Mouse (Mus musculus): ENCODE results near the gene Pllp. TPM values are rescaled to one million over a fixed set of nuclear protein-coding genes. Genes with fewer than 3 reads are reported as not detected.

Gene Pllp
- polyA plus RNA-seq, 1 experiment from 2014 or later, result 1.5 TPM

DNA sequence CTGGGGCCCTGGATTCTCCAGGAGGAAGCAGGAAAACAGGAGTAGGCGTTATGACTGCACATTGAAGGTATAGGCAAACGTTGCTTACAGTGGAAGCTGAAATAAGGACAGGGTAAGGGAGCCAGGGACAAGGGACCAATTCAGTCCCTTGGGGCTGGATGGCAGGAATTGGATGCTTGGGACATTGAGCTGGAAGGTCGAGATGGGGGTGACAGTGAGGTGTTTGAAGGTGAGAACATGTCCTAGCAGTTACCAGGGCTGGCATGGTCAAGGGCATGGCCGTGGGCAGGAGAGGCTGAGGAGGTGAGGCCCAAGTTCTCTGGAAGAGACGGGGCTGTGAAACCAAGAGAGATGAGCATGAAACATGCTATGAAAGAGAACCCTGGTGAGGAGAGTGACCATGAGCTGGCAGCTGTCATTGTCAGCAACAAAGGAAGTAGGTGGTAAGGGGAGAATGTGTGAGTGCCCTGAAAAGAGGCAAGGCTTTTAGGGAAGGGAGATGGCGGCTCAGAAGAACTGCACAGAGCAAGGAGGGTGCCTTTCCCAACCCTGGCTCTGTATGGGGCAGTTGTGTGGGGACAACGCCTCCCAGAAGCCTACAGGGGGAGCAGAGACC lies 38.8 kb upstream of the Pllp start:
- Histone ChIP-seq H3K27me3 (ENCODE audit: control insufficient read depth, insufficient read depth, low read length) (no peaks in the 10 kb centered on the region), H3K4me1 (ENCODE audit: control insufficient read depth, insufficient read depth, low read length) (no peaks in the 10 kb centered on the region), H3K9me3 (replicated peaks; ENCODE audit: control insufficient read depth, low read length) (no peaks in the 10 kb centered on the region), H3K4me2 (ENCODE audit: low read depth, low read length) (no peak overlapping the region), H3K27ac (replicated peaks; ENCODE audit: low read depth, low read length) (no peak overlapping the region), H3K9ac (replicated peaks; ENCODE audit: low read length) (no peak overlapping the region), H3K4me3 (ENCODE audit: low read depth, low read length) (no peak overlapping the region), H3K36me3 (replicated peaks; ENCODE audit: control insufficient read depth, insufficient read depth, low read depth, low read length) (no peaks in the 10 kb centered on the region)
- no peak for DNase-seq (ENCODE audit: low spot score)
- ATAC-seq (replicated peaks; ENCODE audit: insufficient number of reproducible peaks, low FRiP score, low TSS enrichment, low read depth), result no peak
- WGBS, result 73% methylated on average over 7 of the region's 7 CpGs

DNA sequence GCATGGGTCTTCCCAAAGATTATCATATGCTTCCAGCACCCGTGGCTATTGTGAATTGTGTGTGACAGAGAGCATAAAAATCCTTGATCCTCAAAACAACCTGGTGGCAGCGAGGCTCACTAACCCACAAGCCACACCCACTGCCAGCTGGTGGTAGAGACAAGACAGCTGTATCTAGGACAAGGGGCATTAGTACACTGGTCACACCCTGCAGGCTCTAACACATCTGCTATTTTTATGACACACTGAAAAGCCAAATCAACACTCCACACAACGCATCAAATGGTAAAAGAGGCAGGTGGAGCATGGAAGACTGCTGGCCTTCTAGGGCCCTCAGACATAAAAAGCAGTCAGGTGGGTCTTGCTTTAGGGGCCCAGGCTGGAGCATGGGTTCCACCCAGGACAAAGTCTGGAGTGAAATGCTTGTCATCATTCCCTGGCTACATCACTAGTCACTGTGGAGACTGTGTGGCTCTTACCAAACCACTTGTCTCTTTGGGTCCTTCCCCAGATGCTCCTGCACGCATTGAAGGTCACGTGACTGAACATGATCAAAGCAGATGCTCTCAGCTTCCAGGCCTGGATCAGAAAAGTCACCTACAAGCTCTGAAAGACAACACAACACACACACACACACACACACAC lies 37.9 kb upstream of the Pllp start:
- no peak for ATAC-seq (replicated peaks; ENCODE audit: insufficient number of reproducible peaks, low FRiP score, low TSS enrichment, low read depth)
- WGBS, result 73% methylated on average over 5 of the region's 5 CpGs

DNA sequence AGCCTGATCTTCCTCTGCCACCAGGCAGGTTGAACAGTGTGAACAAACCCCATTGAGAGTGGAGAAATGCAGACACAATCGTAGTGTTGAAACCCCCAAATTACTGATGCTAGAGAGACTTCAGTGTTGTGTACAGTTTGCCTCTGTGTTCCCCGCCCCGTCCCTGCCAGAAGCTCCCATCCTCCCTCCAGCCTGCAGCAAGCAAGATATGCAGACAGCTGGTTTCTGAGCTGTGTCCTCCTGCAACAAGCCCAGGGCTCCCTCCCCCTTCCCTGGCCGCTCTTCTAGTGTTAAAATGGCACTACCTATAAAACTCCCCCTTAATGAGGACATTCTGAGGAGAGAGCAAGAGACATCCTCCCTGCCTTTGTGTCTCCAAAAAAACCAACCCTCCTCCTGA lies 33.2 kb upstream of the Pllp start:
- Histone ChIP-seq H3K27ac (replicated peaks; ENCODE audit: low read depth, low read length) (no peak overlapping the region), H3K9me3 (replicated peaks; ENCODE audit: control insufficient read depth, low read length) (no peaks in the 10 kb centered on the region), H3K9ac (replicated peaks; ENCODE audit: low read length) (no peak overlapping the region), H3K4me2 (ENCODE audit: low read depth, low read length) (no peak overlapping the region), H3K4me1 (ENCODE audit: control insufficient read depth, insufficient read depth, low read length) (no peaks in the 10 kb centered on the region), H3K36me3 (replicated peaks; ENCODE audit: control insufficient read depth, insufficient read depth, low read depth, low read length) (no peaks in the 10 kb centered on the region), H3K27me3 (ENCODE audit: control insufficient read depth, insufficient read depth, low read length) (no peaks in the 10 kb centered on the region), H3K4me3 (ENCODE audit: low read depth, low read length) (no peak overlapping the region)
- ATAC-seq (replicated peaks; ENCODE audit: insufficient number of reproducible peaks, low FRiP score, low TSS enrichment, low read depth), result no peak
- DNase-seq (ENCODE audit: low spot score), result no peak
- WGBS, result 72% methylated on average over 4 of the region's 4 CpGs

More for the DNA sequence above, 37.9 kb upstream of the Pllp start:
- Histone ChIP-seq H3K27me3 (ENCODE audit: control insufficient read depth, insufficient read depth, low read length) (no peaks in the 10 kb centered on the region), H3K4me2 (ENCODE audit: low read depth, low read length) (no peak overlapping the region), H3K36me3 (replicated peaks; ENCODE audit: control insufficient read depth, insufficient read depth, low read depth, low read length) (no peaks in the 10 kb centered on the region), H3K27ac (replicated peaks; ENCODE audit: low read depth, low read length) (no peak overlapping the region), H3K9ac (replicated peaks; ENCODE audit: low read length) (no peak overlapping the region), H3K4me3 (ENCODE audit: low read depth, low read length) (no peak overlapping the region), H3K9me3 (replicated peaks; ENCODE audit: control insufficient read depth, low read length) (no peaks in the 10 kb centered on the region), H3K4me1 (ENCODE audit: control insufficient read depth, insufficient read depth, low read length) (no peaks in the 10 kb centered on the region)
- DNase-seq (ENCODE audit: low spot score), result no peak

DNA sequence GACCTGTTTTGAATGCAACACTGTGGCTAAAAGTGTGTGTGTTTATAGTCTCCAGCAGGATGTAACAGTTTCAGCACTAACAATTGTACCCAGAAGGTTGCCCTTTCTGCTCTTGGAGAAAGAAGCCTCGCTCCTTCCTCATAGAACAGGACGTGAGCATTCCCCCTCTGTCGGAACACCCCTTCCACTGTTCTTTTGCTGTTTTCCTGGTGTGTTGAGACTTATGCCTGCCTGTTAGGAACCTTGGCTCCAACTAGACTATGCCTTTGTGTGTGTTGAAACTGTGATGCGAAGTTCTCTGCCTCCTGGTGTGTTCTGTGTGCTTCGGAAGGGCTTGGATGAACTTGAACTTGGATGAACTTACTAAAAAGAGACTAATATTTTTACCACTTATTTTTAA lies 29.9 kb upstream of the Pllp start:
- Histone ChIP-seq H3K27me3 (ENCODE audit: control insufficient read depth, insufficient read depth, low read length) (no peaks in the 10 kb centered on the region), H3K9ac (replicated peaks; ENCODE audit: low read length) (no peak overlapping the region), H3K27ac (replicated peaks; ENCODE audit: low read depth, low read length) (no peak overlapping the region), H3K9me3 (replicated peaks; ENCODE audit: control insufficient read depth, low read length) (no peaks in the 10 kb centered on the region), H3K4me3 (ENCODE audit: low read depth, low read length) (no peak overlapping the region), H3K4me1 (ENCODE audit: control insufficient read depth, insufficient read depth, low read length) (no peaks in the 10 kb centered on the region), H3K4me2 (ENCODE audit: low read depth, low read length) (no peak overlapping the region), H3K36me3 (replicated peaks; ENCODE audit: control insufficient read depth, insufficient read depth, low read depth, low read length) (no peaks in the 10 kb centered on the region)
- 89% methylated on average over 5 of the region's 5 CpGs for WGBS
- DNase-seq (ENCODE audit: low spot score) (no peak), ATAC-seq (replicated peaks; ENCODE audit: insufficient number of reproducible peaks, low FRiP score, low TSS enrichment, low read depth) (no peak)

DNA sequence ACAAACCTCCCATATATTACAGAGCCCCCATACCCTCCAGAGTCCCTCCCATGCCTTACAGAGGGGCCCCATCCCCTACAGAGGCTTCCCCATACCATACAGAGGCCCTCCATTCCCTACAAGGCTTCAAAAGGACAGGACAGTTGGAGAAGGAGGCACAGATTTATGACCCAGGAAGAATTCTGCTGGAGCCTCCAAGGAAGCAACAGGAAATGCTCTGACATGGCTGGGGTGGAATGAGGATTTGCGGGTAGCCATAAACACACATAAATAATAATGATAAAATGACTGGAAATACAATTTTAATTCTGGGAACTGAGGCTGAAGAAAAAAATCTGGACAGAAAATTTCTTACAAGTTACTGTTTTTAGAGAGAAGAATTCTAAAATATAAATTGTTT lies 20.8 kb upstream of the Pllp start:
- no peaks in the 10 kb centered on the region for H3K4me1 ChIP-seq (ENCODE audit: control insufficient read depth, insufficient read depth, low read length)
- H3K27me3 ChIP-seq (ENCODE audit: control insufficient read depth, insufficient read depth, low read length), result no peaks in the 10 kb centered on the region
- no peak overlapping the region for H3K4me2 ChIP-seq (ENCODE audit: low read depth, low read length)
- H3K36me3 ChIP-seq (replicated peaks; ENCODE audit: control insufficient read depth, insufficient read depth, low read depth, low read length), result no peaks in the 10 kb centered on the region
- no peaks in the 10 kb centered on the region for H3K9me3 ChIP-seq (replicated peaks; ENCODE audit: control insufficient read depth, low read length)
- ATAC-seq (replicated peaks; ENCODE audit: insufficient number of reproducible peaks, low FRiP score, low TSS enrichment, low read depth) (no peak), DNase-seq (ENCODE audit: low spot score) (no peak)
- H3K9ac ChIP-seq (replicated peaks; ENCODE audit: low read length), result no peak overlapping the region
- no peak overlapping the region for H3K27ac ChIP-seq (replicated peaks; ENCODE audit: low read depth, low read length)
- H3K4me3 ChIP-seq (ENCODE audit: low read depth, low read length), result no peak overlapping the region
- WGBS, result 89% methylated on average over 1 of the region's 1 CpGs

DNA sequence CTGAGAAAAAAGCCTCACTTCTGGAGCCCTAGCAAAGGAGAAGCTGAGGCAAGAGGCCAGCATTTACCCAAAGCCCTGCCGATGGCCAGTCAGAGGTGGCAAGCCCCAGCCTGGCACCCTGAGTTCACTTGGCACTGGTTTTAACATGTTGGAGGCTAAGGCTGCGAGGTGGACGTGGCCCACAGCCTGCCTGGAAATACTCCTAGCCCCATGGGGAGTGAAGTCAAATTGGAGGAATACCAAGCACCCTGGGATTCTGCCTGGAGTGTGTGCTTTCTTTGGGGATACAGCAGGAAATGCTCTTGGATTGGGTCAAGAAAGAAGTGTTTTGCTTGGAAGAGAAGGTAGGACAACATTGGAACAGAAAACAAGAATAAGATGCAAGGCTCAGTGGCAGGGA lies 19.8 kb upstream of the Pllp start:
- H3K9ac ChIP-seq (replicated peaks; ENCODE audit: low read length), result no peak overlapping the region
- H3K9me3 ChIP-seq (replicated peaks; ENCODE audit: control insufficient read depth, low read length), result no peaks in the 10 kb centered on the region
- 69% methylated on average over 3 of the region's 3 CpGs for WGBS
- H3K27ac ChIP-seq (replicated peaks; ENCODE audit: low read depth, low read length), result no peak overlapping the region
- ATAC-seq (replicated peaks; ENCODE audit: insufficient number of reproducible peaks, low FRiP score, low TSS enrichment, low read depth), result no peak
- H3K4me2 ChIP-seq (ENCODE audit: low read depth, low read length), result no peak overlapping the region
- no peak overlapping the region for H3K4me3 ChIP-seq (ENCODE audit: low read depth, low read length)
- no peaks in the 10 kb centered on the region for H3K4me1 ChIP-seq (ENCODE audit: control insufficient read depth, insufficient read depth, low read length)
- H3K27me3 ChIP-seq (ENCODE audit: control insufficient read depth, insufficient read depth, low read length), result no peaks in the 10 kb centered on the region
- H3K36me3 ChIP-seq (replicated peaks; ENCODE audit: control insufficient read depth, insufficient read depth, low read depth, low read length), result no peaks in the 10 kb centered on the region
- no peak for DNase-seq (ENCODE audit: low spot score)

DNA sequence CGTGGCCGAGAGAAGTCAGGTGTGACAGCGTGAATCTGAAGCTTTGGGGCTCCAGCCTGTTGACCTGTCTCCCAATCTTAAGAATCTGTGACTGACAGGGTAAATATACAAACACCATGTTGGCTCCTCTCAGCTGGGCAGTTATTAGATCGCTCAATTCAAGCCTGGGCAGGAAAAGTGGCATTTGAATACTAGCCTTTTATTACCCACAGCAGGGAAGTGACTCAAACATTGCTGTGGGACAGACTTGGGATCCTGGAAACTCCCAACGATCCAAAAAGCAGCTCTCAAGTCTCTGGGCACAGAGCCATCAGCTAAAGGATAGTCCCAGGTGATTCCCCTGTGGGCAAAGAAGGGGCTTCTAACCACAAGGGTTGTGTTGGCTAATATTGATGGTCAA lies 18.5 kb upstream of the Pllp start:
- Histone ChIP-seq H3K9me3 (replicated peaks; ENCODE audit: control insufficient read depth, low read length) (no peaks in the 10 kb centered on the region), H3K4me2 (ENCODE audit: low read depth, low read length) (no peak overlapping the region), H3K9ac (replicated peaks; ENCODE audit: low read length) (no peak overlapping the region), H3K4me1 (ENCODE audit: control insufficient read depth, insufficient read depth, low read length) (no peaks in the 10 kb centered on the region), H3K27me3 (ENCODE audit: control insufficient read depth, insufficient read depth, low read length) (no peaks in the 10 kb centered on the region), H3K4me3 (ENCODE audit: low read depth, low read length) (no peak overlapping the region), H3K36me3 (replicated peaks; ENCODE audit: control insufficient read depth, insufficient read depth, low read depth, low read length) (no peaks in the 10 kb centered on the region), H3K27ac (replicated peaks; ENCODE audit: low read depth, low read length) (no peak overlapping the region)
- 63% methylated on average over 5 of the region's 5 CpGs for WGBS
- DNase-seq (ENCODE audit: low spot score), result no peak
- no peak for ATAC-seq (replicated peaks; ENCODE audit: insufficient number of reproducible peaks, low FRiP score, low TSS enrichment, low read depth)

DNA sequence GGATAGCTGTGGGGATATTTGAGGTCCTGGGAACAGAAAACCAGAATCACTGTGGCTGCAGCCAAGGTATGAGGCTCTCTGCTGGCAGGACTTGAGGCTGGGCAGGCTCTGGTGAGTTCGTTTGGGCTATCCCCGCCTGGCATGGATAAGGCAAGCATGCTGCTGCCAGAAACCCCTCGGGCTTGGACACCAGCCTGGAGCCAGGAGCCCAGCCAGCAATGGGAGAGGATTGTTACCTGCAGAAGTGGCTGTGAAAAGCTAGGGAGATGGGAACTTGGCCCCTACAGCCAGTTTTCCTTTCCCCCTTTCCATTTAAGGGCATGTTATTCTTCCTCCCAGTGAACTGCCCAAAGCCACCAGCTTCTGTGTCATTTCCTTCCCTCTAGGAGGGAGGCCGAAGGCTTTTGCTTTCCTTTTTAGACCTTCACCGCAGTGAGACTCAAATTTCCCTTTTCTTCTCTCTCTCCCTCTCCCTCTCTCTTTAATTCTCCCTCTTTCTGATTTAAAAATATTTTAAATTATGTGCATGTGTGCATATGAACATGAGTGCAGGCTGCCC lies 15.2 kb upstream of the Pllp start:
- Histone ChIP-seq H3K36me3 (replicated peaks; ENCODE audit: control insufficient read depth, insufficient read depth, low read depth, low read length) (no peaks in the 10 kb centered on the region), H3K27ac (replicated peaks; ENCODE audit: low read depth, low read length) (no peak overlapping the region), H3K9me3 (replicated peaks; ENCODE audit: control insufficient read depth, low read length) (no peaks in the 10 kb centered on the region), H3K27me3 (ENCODE audit: control insufficient read depth, insufficient read depth, low read length) (no peaks in the 10 kb centered on the region), H3K9ac (replicated peaks; ENCODE audit: low read length) (no peak overlapping the region), H3K4me1 (ENCODE audit: control insufficient read depth, insufficient read depth, low read length) (no peaks in the 10 kb centered on the region), H3K4me2 (ENCODE audit: low read depth, low read length) (no peak overlapping the region; the same call in 1 of the 2 replicates), H3K4me3 (ENCODE audit: low read depth, low read length) (no peak overlapping the region)
- ATAC-seq (replicated peaks; ENCODE audit: insufficient number of reproducible peaks, low FRiP score, low TSS enrichment, low read depth) (no peak), DNase-seq (ENCODE audit: low spot score) (no peak)
- 63% methylated on average over 5 of the region's 5 CpGs for WGBS

Data from embryonic facial prominence, embryonic 11.5 days (tissue).